Mouse (Mus musculus) myocyte (in vitro differentiated cells): ENCODE results near the gene Cacna2d3.

Experiments used
- CEBPB ChIP-seq: IDR thresholded peaks from 2 replicates; pipeline ENCODE4 v1.6.1; 2011; ENCODE audit warnings: mild to moderate bottlenecking, moderate library complexity; ENCODE audit not compliant: poor library complexity, insufficient read depth, severe bottlenecking
- E2F4 ChIP-seq: IDR thresholded peaks from one replicate; pipeline ENCODE4 v1.6.1; 2011; ENCODE audit warnings: mild to moderate bottlenecking, control low read depth, moderate library complexity; ENCODE audit not compliant: insufficient read depth
- MAX ChIP-seq: IDR thresholded peaks from one replicate; pipeline ENCODE4 v1.6.1; 2011; ENCODE audit warnings: low read depth, mild to moderate bottlenecking, control low read depth
- MYOD1 ChIP-seq, 3 experiments: IDR thresholded peaks; one replicate each; pipeline ENCODE4 v1.6.1; 2011; ENCODE audit warnings: control low read depth in 2 of 3, low read depth in 2 of 3, mild to moderate bottlenecking in 2 of 3, moderate library complexity in 1 of 3; ENCODE audit not compliant: insufficient read length in 2 of 3, control insufficient read depth in 1 of 3
- MYOG ChIP-seq, 3 experiments: IDR thresholded peaks; one replicate each; pipeline ENCODE4 v1.6.1; 2011; ENCODE audit warnings: control low read depth in 2 of 3, low read depth in 2 of 3, mild to moderate bottlenecking in 2 of 3; ENCODE audit not compliant: insufficient read length in 2 of 3, control insufficient read depth in 1 of 3, insufficient read depth in 1 of 3
- POLR2A ChIP-seq: IDR thresholded peaks from one replicate; pipeline ENCODE4 v1.6.1; 2011; ENCODE audit warnings: low read depth, mild to moderate bottlenecking, control low read depth, moderate library complexity; ENCODE audit not compliant: insufficient read length
- POLR2AphosphoS2 ChIP-seq: IDR thresholded peaks from one replicate; pipeline ENCODE4 v1.6.1; 2011; ENCODE audit warnings: low read depth, control low read depth; ENCODE audit not compliant: insufficient read length
- REST ChIP-seq: IDR thresholded peaks from one replicate; pipeline ENCODE4 v1.6.1; 2011; ENCODE audit warnings: mild to moderate bottlenecking, control low read depth, moderate library complexity; ENCODE audit not compliant: insufficient read depth, insufficient read length
- SRF ChIP-seq: IDR thresholded peaks from one replicate; pipeline ENCODE4 v1.6.1; 2011; ENCODE audit warnings: low read depth; ENCODE audit not compliant: control insufficient read depth, insufficient read length
- TCF12 ChIP-seq: IDR thresholded peaks from one replicate; pipeline ENCODE4 v1.6.1; 2011; ENCODE audit warnings: mild to moderate bottlenecking, control low read depth; ENCODE audit not compliant: poor library complexity, insufficient read depth, severe bottlenecking
- TCF3 ChIP-seq: IDR thresholded peaks from one replicate; pipeline ENCODE4 v1.6.1; 2011; ENCODE audit warnings: low read depth, control low read depth; ENCODE audit not compliant: insufficient read length
- USF1 ChIP-seq: IDR thresholded peaks from one replicate; pipeline ENCODE4 v1.6.1; 2011; ENCODE audit warnings: low read depth, mild to moderate bottlenecking, control low read depth, moderate library complexity

DNA sequence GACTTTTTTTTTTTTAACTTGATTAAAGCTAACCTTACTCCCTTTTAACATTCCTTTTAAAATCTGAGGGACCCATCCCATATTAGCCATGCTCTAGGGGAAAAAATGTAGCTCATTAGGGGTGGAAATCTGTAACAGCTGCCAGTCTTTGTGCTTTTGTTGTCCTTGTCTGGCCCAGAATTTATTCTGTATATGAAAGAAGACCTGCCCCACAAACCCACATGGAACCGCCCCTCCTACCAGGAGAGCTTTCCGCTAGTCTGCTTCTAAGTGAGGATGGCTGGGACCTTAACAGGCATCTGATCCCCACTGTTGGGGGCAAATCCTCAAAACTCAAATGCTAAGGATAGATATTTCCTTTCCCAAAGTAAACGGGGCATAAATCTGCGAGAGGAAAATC is 279.2 kb downstream of the Cacna2d3 start:
- TF ChIP-seq POLR2AphosphoS2 (no peak), MYOG (IDR thresholded peaks at IDR 0.05; ENCODE audit: control insufficient read depth in 1 of 3, insufficient read depth in 1 of 3, insufficient read length in 2 of 3, low read depth in 2 of 3) (no peak), POLR2A (no peak), TCF3 (no peak), CEBPB (no peak), MYOD1 (IDR thresholded peaks at IDR 0.05; ENCODE audit: control insufficient read depth in 1 of 3, insufficient read length in 2 of 3, low read depth in 2 of 3) (no peak), SRF (no peak), MAX (no peak), USF1 (no peak), REST (no peak), TCF12 (no peak), E2F4 (no peak)
